Mouse (Mus musculus) gonadal fat pad, adult 2 months (tissue): ENCODE measurements around the gene Olfr1249. TPM values are rescaled to one million over a fixed set of nuclear protein-coding genes. Genes with fewer than 3 reads are reported as not detected.
"Not testable (repeated sequence)": the region's sequence is repeated elsewhere in the genome, so short reads cannot be mapped to it uniquely, and the experiment has no call there.

Experiments used
- DNase-seq: peaks from one replicate; pipeline ENCODE4 v3.0.0-alpha.2; 2012; ENCODE audit warnings: low read depth
- polyA plus RNA-seq: library from polyadenylated mRNA; depleted of rRNA; stranded (reverse); fragments of >200 nt; gene quantifications from 2 replicates; pipeline ENCODE4 v1.2.3, GENCODE M21; 2012; rRNA removed

Gene Olfr1249
- polyA plus RNA-seq: not detected in 2 replicates

DNA sequence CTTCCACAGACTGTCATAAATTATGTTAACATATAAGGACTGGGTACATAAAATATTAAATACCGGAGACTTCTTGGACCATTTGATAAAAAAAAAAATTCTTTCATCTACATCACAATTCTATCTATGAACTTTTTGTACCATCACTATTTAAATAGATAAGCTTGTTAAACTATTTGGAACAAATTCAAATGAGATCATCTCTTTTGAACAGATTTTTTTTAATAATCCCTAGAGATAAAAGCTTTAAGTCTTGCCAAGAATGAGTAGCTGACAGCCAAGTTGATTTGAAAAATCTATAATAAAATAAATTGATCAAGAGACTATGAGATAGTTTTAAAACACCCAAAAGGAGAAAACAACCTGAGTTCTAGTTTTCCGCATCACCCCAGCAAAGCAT lies at the start of gene Olfr1249:
Gene Olfr1249 (minus strand): TSS at position 101 of the 400 bp plus-strand sequence.
- no peak for DNase-seq

- DNase-seq: no peak
These were observed 37.1 kb upstream of the Olfr1249 start, which contains the start of gene Olfr1251 for GRCm38 (mm10) chr2:89671836-89672235. Olfr1251 (minus strand) TSS chr2:89671936.

DNA sequence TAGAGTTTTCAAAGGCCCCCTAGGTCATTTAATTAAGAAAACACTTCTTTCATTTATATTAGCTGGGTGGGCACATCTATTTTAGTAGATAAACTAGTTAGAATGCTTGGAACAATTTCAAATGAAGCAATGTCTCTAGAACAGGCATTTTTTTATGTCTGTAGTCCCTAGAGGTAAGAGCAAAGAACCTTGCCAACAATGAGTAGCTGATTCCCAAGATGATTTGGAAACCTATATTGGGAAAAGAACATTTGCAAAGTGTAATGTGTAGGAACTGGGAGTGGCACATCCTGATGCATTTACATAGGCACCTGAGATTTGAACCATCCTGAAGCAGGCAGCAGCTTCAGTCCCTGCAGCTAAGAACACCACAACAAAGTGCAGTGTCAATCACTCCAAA lies 26.6 kb upstream of the Olfr1249 start, which contains the start of gene Olfr1250:
Gene Olfr1250 (minus strand): TSS at position 101 of the 400 bp plus-strand sequence.
- no peak for DNase-seq

- not testable (repeated sequence) for DNase-seq
These were observed 16.6 kb downstream of the Olfr1249 start, which contains the start of gene Olfr1248 for GRCm38 (mm10) chr2:89618145-89618544. Olfr1248 (minus strand) TSS chr2:89618245.

- DNase-seq: no peak
These were observed 20.8 kb downstream of the Olfr1249 start, which contains the start of gene Olfr1247 for GRCm38 (mm10) chr2:89614030-89614429. Olfr1247 (minus strand) TSS chr2:89614130.

DNA sequence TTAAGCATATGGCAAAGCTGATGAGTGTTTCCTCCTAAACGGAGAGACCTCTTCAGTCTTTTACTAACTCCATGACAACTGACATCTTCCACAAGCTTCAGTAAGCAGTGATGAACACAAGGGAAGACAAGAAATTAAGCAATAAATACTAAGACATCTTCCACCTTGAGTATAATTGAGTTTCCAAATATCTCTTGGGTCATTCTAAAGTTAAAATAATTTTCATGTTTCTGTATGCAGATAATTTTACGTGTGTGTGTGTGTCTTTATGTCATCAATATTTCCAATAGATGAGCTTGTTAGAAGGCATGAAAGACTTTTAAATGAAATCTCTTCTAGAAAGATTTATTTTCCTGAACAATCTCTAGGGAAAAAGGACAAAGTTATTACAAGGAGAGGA lies 41.7 kb downstream of the Olfr1249 start, which contains the start of gene Olfr1246:
Gene Olfr1246 (minus strand): TSS at position 101 of the 400 bp plus-strand sequence.
- no peak for DNase-seq

Other genes with a start within 250 kb of the Olfr1249 start
- not detected in 2 replicates for gene Olfr1238, start 225.3 kb downstream of the Olfr1249 start, polyA plus RNA-seq
- gene Olfr1239, start 214.6 kb downstream of the Olfr1249 start, polyA plus RNA-seq: not detected in 2 replicates
- gene Olfr1240, start 192.0 kb downstream of the Olfr1249 start, polyA plus RNA-seq: not detected in 2 replicates
- gene Olfr1241, start 147.9 kb downstream of the Olfr1249 start, polyA plus RNA-seq: not detected in 2 replicates
- gene Olfr1242, start 136.6 kb downstream of the Olfr1249 start, polyA plus RNA-seq: not detected in 2 replicates
- not detected in 2 replicates for gene Olfr1243, start 103.5 kb downstream of the Olfr1249 start, polyA plus RNA-seq
- gene Olfr1245, start 56.5 kb downstream of the Olfr1249 start, polyA plus RNA-seq: not detected in 2 replicates
- not detected in 2 replicates for gene Olfr1246, start 41.8 kb downstream of the Olfr1249 start, polyA plus RNA-seq
- not detected in 2 replicates for gene Olfr1247, start 20.9 kb downstream of the Olfr1249 start, polyA plus RNA-seq
- not detected in 2 replicates for gene Olfr1248, start 16.7 kb downstream of the Olfr1249 start, polyA plus RNA-seq
- gene Olfr1250, start 26.5 kb upstream of the Olfr1249 start, polyA plus RNA-seq: not detected in 2 replicates
- gene Olfr1251, start 37.0 kb upstream of the Olfr1249 start, polyA plus RNA-seq: not detected in 2 replicates
- not detected in 2 replicates for gene Olfr1252, start 90.0 kb upstream of the Olfr1249 start, polyA plus RNA-seq
- gene Olfr1253, start 122.1 kb upstream of the Olfr1249 start, polyA plus RNA-seq: not detected in 2 replicates
- gene Olfr1254, start 158.6 kb upstream of the Olfr1249 start, polyA plus RNA-seq: not detected in 2 replicates
- gene Olfr1255, start 177.1 kb upstream of the Olfr1249 start, polyA plus RNA-seq: not detected in 2 replicates
- not detected in 2 replicates for gene Olfr1256, start 206.6 kb upstream of the Olfr1249 start, polyA plus RNA-seq
- not detected in 2 replicates for gene Olfr48, start 213.2 kb upstream of the Olfr1249 start, polyA plus RNA-seq
- not detected in 2 replicates for gene Olfr1257, start 243.5 kb upstream of the Olfr1249 start, polyA plus RNA-seq